Mouse (Mus musculus): ENCODE measurements around the gene Fbxw13.
"Not testable (repeated sequence)": the region's sequence is repeated elsewhere in the genome, so short reads cannot be mapped to it uniquely, and the experiment has no call there.

Gene Fbxw13

DNA sequence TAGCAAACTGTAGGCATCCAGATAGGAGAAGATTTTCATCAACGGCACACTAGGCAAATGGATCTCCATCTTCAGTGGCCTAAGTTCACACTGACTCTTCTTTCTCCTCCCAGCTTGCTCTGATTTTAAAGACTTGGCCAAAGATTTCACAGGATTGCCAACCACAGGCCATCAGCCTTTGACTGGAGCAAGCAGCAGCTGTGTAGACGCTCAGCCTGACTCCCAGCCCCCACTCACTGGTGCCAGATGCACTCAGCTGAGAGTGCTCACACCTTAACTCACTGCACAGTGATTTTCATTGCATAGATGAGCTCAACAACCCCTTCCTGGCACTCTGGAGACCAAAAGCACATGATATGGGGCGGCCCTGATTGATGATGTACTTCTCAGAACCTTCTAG is at the start of gene Fbxw13:
Fbxw13 (minus strand) TSS at position 101 of the 400 bp plus-strand sequence.
- not testable (repeated sequence) for DNase-seq

DNA sequence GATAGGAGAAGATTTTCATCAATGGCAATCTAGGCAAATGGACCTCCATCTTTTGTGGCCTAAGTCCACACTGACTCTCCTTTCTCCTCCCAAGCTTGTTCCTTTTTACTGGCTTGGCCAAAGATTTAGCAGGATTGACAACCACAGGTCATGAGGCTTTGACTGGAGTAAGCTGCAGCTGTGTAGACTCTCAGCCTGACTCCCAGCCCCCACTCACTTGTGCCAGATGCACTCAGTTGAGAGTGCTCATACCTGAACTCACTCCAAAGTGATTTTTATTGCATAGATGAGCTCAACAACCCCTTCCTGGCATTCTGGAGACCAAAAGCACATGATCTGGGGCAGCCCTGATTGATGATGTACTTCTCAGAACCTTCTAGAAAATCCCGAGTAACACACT is 38.9 kb upstream of the Fbxw13 start, which contains the start of gene Fbxw20:
Fbxw20 (minus strand) TSS at position 101 of the 400 bp plus-strand sequence.
- no peak for DNase-seq

DNA sequence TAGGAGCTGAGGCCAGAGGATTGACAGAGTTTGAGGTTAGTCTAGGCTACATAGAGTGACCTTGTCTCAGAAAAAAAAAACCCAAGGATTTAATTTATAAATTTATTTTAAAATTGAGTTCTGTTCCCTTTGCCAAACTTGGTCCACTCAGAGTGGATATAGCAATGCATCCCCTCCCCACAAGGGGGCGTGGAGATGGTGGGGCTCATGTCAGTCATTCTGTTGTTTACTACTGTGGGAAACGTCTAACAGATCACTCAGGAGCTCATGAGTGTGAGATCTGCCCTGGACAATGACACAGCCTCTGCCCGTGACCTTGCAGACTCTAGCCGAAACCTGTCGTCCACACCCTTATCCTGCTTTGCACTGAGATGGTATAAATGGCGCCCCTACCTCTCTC is 22.7 kb upstream of the Fbxw13 start:
- no peak for DNase-seq

DNA sequence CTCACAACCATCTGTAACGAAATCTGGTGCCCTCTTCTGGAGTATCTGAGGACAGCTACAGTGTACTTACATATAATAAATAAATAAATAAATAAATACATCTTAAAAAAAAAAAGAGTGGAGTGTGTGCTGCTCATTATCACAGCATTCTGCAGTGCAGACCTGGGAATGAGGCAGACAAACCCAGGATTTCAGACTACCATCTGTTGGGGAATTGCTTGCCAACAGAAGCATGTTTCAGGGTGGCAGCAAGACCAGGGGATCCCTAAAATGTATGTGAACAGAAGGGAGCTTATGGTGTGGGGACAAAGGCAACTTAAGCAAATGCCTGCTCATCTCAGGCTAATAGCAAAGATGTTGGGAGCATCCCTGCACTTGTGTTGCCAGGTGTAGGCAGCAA is 5.6 kb upstream of the Fbxw13 start:
- DNase-seq = not testable (repeated sequence)

DNA sequence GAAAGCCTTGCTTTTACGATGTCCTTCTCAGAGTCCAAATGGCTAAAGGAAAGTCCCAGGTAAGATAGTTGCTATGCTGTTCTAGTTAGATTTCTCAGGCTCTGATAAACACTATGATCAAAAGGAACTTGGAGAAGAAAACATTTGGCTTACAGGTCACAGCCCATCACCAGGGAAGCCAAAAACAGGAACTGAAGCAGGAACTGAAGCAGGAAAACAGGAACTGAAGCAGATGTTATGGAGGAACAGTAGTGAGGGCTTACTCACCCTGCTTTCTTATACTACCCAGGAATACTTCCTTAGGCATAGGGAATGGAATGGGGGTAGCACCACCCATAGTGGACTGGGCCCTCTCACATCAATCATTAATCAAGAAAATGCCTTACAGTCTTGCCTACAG is 4.6 kb upstream of the Fbxw13 start:
- no peak for DNase-seq

DNA sequence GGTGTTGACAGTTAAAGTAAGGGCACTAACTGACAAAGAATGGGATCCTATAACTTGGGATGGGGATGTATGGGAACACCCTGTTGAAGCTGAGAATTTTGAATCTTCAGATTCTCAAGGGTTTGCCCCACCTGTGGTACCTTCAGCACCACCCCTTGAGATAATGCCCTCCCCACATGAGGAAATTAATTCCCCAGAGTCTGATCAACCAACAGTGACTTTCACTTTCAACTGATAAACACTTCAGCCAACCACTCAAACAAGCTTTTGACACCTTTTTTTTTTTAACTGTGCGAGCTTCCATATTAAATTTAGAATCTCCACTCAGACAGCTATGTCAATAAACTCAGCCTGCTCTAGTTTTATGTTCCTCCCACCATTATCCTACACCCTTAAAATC is 3.6 kb upstream of the Fbxw13 start:
- no peak for DNase-seq

DNA sequence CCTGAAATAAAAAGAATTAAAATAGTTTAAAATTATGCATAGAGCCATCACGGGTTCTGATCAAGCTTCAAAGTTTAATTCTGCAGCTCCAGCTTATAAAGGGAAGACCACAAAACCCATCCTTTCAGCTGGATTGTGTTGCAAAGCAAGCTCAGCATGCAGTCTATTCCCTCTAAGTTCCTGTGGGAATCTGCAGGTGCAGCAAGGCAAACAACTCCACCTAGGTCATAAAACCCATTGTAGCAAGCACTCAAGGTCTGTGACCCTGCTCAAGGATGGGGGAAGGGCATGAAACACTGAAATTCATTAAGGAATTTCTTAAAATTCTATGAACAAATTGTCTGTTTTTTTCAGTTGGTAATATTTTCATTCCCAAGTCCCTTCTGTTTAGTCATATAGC is 18.6 kb downstream of the Fbxw13 start:
- no peak for DNase-seq

DNA sequence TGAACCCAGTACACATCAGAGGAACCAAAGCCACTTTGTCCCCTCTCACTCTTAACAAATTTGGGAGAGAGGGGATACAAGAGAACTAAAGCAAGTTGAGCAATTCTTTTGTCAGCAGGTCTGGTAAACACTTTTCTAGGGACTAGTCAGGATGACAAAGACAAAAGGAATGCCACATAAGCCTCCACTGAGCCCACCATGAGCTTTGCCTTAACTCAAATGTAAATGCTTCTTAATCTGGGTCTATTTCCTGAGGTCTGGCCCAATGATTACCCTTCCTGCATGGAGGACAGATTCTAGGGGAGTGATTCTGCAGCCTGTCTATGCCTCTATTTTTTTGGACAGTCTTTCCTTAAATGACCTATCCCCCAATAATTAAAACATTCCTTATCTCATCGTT is 19.5 kb downstream of the Fbxw13 start:
- no peak for DNase-seq

DNA sequence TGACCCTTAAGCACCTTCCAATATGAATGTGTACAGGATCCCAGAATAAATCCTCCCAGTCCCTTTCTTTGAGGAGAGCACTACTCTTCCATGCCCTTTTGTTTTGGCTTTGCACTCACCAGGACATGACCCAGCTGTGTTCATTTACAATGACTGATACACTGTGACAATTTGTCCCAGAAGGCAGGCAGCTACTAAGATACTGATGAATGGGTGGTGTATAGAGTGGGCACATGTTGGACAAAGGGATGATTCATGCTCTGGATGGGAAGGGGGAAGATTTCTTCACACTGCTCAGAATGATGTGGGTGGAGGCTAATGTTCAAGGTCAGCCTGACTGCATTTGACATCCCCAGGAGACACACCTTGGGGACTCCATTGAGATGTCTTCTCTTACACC is 28.5 kb downstream of the Fbxw13 start:
- no peak for DNase-seq

DNA sequence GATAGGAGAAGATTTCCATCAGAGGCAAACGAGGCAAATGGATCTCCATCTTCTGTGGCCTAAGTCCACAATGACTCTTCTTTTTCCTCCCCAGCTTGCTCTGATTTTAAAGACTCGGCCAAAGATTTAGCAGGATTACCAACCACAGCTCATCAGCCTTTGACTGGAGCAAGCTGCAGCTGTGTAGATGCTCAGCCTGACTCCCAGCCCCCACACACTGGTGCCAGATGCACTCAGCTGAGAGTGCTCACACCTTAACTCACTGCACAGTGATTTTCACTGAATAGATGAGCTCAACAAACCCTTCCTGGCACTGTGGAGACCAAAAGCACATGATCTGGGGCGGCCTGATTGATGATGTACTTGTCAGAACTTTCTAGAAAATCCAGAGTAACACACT is 33.8 kb downstream of the Fbxw13 start, which contains the start of gene Fbxw21:
Fbxw21 (minus strand) TSS at position 101 of the 400 bp plus-strand sequence.
- DNase-seq = no peak

DNA sequence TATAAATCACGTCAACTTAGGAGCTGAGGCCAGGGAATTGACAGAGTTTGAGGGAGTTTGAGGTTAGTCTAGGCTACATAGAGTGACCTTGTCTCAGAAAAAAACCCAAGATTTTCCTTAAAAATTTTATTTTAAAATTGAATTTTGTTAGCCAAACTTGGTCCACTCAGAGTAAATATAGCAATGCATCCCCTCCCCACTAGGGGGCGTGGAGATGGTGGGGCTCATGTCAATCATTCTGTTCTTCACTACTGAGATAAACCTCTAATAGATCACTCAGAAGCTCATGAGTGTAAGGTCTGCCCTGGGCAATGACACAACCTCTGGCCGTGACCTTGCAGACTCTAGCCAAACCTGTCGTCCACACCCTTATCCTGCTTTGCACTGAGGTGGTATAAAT is 55.4 kb downstream of the Fbxw13 start:
- not testable (repeated sequence) for DNase-seq

DNA sequence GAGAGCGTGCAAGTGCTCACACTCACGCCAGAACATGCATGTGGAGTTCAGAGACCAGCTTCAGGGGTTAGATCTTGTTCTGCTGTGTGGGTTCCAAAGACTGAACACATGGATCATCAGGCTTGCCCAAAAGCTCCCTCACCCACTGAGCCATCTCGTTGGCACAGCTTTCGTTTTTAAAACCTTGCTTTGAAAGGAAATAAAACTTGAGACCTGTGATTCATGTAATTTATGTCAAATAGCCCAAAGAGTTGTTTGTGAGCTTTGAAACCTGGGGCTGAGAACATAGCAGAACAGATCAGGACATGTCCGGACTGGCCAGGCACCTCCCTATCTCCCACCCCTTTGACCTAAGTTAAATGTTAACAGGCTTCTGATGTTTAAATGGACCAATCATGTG is 65.7 kb downstream of the Fbxw13 start:
- DNase-seq = no peak

Data from right cerebral cortex, postnatal 14 days (tissue).